Mouse (Mus musculus) lung, adult 2 months (tissue): ENCODE measurements around the gene Klhl25.

Source experiments
- CTCF ChIP-seq: fragments of 200-500 bp; IDR thresholded peaks from 2 replicates; pipeline ENCODE4 v1.5.1; 2011; ENCODE audit warnings: mild to moderate bottlenecking, low read length, control low read depth; ENCODE audit not compliant: insufficient read depth
- POLR2A ChIP-seq: fragments of 200-500 bp; IDR thresholded peaks from 2 replicates; pipeline ENCODE4 v1.6.1; 2011; ENCODE audit warnings: low read depth, mild to moderate bottlenecking, control low read depth, low read length, borderline replicate concordance; ENCODE audit errors: extremely low read depth

- TF ChIP-seq POLR2A (no peak), CTCF (no peak)
These were observed 32.1 kb downstream of the Klhl25 start for GRCm38 (mm10) chr7:75880236-75880635.
